Mouse (Mus musculus) myocyte (in vitro differentiated cells): ENCODE results near the gene Lingo3.

Source experiments
- MAX ChIP-seq: IDR thresholded peaks from one replicate; pipeline ENCODE4 v1.6.1; 2011; ENCODE audit warnings: low read depth, mild to moderate bottlenecking, control low read depth
- POLR2A ChIP-seq: IDR thresholded peaks from one replicate; pipeline ENCODE4 v1.6.1; 2011; ENCODE audit warnings: low read depth, mild to moderate bottlenecking, control low read depth, moderate library complexity; ENCODE audit not compliant: insufficient read length

- TF ChIP-seq POLR2A (no peak), MAX (no peak)
Observed at GRCm38 (mm10) chr10:80835617-80836016, 8.2 kb downstream of the Lingo3 start.
